Mouse (Mus musculus): ENCODE data around the gene Irs1.

- no peak for TF ChIP-seq POLR2A (IDR thresholded peaks at IDR 0.05; ENCODE audit: extremely low read depth, insufficient read depth, low read length)
- TF ChIP-seq CTCF (IDR thresholded peaks at IDR 0.05; ENCODE audit: low read depth, low read length) = no peak
Observed at GRCm38 (mm10) chr1:82326120-82326519, 34.9 kb upstream of the Irs1 start.
